Mouse (Mus musculus) erythroblast, embryonic 14.5 days (primary cell): ENCODE data around the gene St5. TPM values are rescaled to one million over a fixed set of nuclear protein-coding genes. Genes with fewer than 3 reads are reported as not detected.

Experiments
- H3K27me3 ChIP-seq: 2 replicates; pipeline ENCODE4 v1.6.1; 2012; ENCODE audit warnings: inconsistent platforms; ENCODE audit not compliant: control insufficient read depth
- H3K36me3 ChIP-seq: 2 replicates; pipeline ENCODE4 v1.6.1; 2012; ENCODE audit warnings: mild to moderate bottlenecking, inconsistent platforms; ENCODE audit not compliant: control insufficient read depth
- H3K4me1 ChIP-seq: 2 replicates; pipeline ENCODE4 v1.6.1; 2012; ENCODE audit warnings: inconsistent platforms; ENCODE audit not compliant: control insufficient read depth
- H3K4me3 ChIP-seq: replicated peaks from 2 replicates; pipeline ENCODE3; 2012; ENCODE audit warnings: moderate library complexity, mild to moderate bottlenecking, inconsistent platforms
- H3K9me3 ChIP-seq: 2 replicates; pipeline ENCODE4 v1.6.1; 2012; ENCODE audit warnings: low read length, inconsistent platforms, mixed read lengths; ENCODE audit not compliant: control insufficient read depth
- GATA1 ChIP-seq: IDR thresholded peaks from 2 replicates; pipeline ENCODE4 v1.6.1; 2012; ENCODE audit warnings: low read length, inconsistent platforms, mixed read lengths
- TAL1 ChIP-seq: IDR thresholded peaks from 3 replicates; pipeline ENCODE4 v1.6.1; 2012; ENCODE audit warnings: low read length, inconsistent platforms, mixed read lengths
- polyA plus RNA-seq: library from polyadenylated mRNA; stranded (reverse); fragments of >175 nt; gene quantifications from 2 replicates; pipeline ENCODE4 v1.2.3, GENCODE M21; 2012

St5 gene
- polyA plus RNA-seq, 1 experiment: 1.3 TPM

DNA sequence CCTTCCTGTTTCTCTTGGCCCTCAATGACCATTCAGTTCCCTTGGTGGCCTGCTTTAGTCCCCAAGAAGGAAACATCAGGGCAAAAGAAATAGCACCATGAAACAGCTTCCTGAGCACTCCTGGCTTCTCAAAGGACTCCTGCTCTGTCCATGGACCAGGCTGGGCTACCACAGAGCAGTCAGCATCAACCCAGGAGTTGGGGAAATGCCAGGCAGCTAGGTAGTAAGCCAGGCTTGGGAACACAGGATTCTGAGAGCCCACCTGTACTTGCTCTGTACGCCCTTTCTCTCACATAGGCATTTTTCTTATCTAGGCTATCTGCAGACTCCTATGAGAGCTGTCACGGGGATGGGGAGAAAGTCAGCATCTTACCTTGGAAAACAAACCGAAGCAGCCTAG lies 168.5 kb downstream of the St5 start:
- no peaks in the 10 kb centered on the region for H3K9me3 ChIP-seq
- no peaks in the 10 kb centered on the region for H3K4me1 ChIP-seq
- peaks cover 91% of the 10 kb centered on the region for H3K36me3 ChIP-seq
- TF ChIP-seq TAL1 (no peak), GATA1 (no peak)
- H3K4me3 ChIP-seq: no peak overlapping the region
- no peaks in the 10 kb centered on the region for H3K27me3 ChIP-seq

- Histone ChIP-seq H3K27me3 (no peaks in the 10 kb centered on the region), H3K36me3 (peaks cover 88% of the 10 kb centered on the region), H3K9me3 (no peaks in the 10 kb centered on the region), H3K4me1 (no peaks in the 10 kb centered on the region), H3K4me3 (no peak overlapping the region)
- TF ChIP-seq TAL1: no peak
- TF ChIP-seq GATA1: no peak
These were observed 169.5 kb downstream of the St5 start for GRCm38 (mm10) chr7:109533888-109534287.

DNA sequence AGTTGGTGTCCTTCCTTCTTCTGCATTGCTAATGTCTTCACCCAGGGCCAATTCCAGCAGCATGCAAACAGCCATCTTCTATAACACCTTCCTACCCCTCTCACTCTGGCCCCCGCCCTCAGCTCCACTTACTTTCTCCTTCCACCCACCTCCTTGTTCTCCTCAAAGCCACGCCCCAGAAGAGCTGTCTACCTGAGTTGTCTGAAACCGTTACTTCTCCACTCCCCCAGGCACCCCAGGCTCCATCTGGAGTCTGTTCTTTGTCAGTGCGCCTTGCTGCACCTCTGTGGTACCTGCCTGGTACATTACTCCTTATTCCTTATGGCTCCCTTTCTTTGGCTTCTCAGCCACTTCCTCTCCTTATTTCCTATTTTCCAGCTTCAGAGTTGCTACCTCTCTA lies 170.3 kb downstream of the St5 start:
- H3K4me3 ChIP-seq: no peak overlapping the region
- no peaks in the 10 kb centered on the region for H3K4me1 ChIP-seq
- H3K27me3 ChIP-seq: no peaks in the 10 kb centered on the region
- peaks cover 91% of the 10 kb centered on the region for H3K36me3 ChIP-seq
- no peaks in the 10 kb centered on the region for H3K9me3 ChIP-seq
- no peak for TF ChIP-seq TAL1
- TF ChIP-seq GATA1: no peak

DNA sequence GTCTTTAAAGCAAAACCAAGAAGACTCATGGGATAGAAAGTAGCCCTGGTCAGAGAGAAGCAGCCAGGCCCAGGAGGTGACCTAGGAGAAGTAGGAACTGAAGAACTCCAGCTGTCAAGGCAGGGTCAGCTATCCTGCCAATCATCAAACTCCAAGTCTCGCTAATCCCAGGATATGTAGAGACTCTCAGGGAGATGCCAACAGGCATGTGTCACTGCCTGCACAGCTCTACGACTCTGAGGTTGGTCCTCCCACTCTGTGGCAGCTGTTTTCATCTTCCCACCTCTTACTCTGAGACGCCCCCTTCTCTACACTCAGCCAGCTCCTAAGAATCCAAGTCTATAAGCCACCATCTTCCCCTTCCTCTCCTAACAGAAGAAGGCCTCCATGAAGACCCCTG lies 170.7 kb downstream of the St5 start:
- H3K36me3 ChIP-seq: peaks cover 89% of the 10 kb centered on the region
- no peak overlapping the region for H3K4me3 ChIP-seq
- H3K9me3 ChIP-seq: no peaks in the 10 kb centered on the region
- TF ChIP-seq TAL1: no peak
- TF ChIP-seq GATA1: no peak
- H3K27me3 ChIP-seq: no peaks in the 10 kb centered on the region
- H3K4me1 ChIP-seq: no peaks in the 10 kb centered on the region

DNA sequence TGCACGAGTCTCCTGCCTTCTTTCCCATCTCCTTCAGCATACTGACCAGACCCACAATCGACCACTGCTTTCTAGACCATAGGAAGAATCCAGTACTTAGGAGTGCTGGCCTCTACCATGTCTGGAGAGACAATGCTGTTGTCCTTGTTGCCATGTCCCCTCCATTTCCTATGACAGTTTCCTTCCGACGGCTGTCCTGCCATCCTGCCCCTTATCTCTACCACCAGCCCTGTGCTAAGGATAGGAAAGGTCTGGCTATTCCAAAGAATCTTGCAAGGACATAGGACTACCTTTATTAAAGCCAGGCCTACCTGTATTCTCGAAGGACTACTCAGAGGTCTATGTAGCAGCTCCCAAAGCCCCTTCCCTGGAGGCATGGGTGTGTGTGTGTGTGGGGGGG lies 171.9 kb downstream of the St5 start:
- H3K27me3 ChIP-seq: no peaks in the 10 kb centered on the region
- no peaks in the 10 kb centered on the region for H3K9me3 ChIP-seq
- H3K36me3 ChIP-seq: peaks cover 90% of the 10 kb centered on the region
- no peak overlapping the region for H3K4me3 ChIP-seq
- no peaks in the 10 kb centered on the region for H3K4me1 ChIP-seq
- no peak for TF ChIP-seq GATA1
- TF ChIP-seq TAL1: no peak

- TF ChIP-seq GATA1 (no peak), TAL1 (no peak)
- H3K36me3 ChIP-seq: peaks cover 92% of the 10 kb centered on the region
- H3K9me3 ChIP-seq: no peaks in the 10 kb centered on the region
- no peaks in the 10 kb centered on the region for H3K4me1 ChIP-seq
- no peaks in the 10 kb centered on the region for H3K27me3 ChIP-seq
- no peak overlapping the region for H3K4me3 ChIP-seq
These were observed 173.7 kb downstream of the St5 start for GRCm38 (mm10) chr7:109529741-109530140.

- no peaks in the 10 kb centered on the region for H3K27me3 ChIP-seq
- H3K36me3 ChIP-seq: peaks cover 93% of the 10 kb centered on the region
- H3K4me3 ChIP-seq: no peak overlapping the region
- no peaks in the 10 kb centered on the region for H3K9me3 ChIP-seq
- H3K4me1 ChIP-seq: peaks cover 4% of the 10 kb centered on the region
- no peak for TF ChIP-seq TAL1
- TF ChIP-seq GATA1: no peak
These were observed 175.0 kb downstream of the St5 start for GRCm38 (mm10) chr7:109528356-109528755.

DNA sequence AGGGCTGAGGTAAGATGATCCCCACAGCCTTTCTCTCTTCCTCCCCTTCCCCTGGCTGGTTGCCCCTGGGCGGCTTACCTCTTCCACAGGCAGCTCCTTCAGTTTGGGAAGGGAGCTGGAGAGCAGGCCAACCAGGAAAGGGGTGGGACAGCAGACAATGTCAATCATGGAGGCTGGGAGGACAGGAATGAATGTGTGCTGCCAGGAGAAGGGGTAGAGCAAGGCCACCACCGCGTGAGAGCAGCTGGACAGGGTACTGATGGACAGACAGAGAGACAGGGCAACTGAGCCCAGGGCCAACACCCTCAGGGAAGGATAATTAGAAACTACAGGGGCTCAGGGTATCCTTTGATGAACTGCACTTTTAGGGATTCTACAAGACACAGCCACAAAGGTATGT lies 175.9 kb downstream of the St5 start:
- no peaks in the 10 kb centered on the region for H3K9me3 ChIP-seq
- peaks cover 8% of the 10 kb centered on the region for H3K4me1 ChIP-seq
- TF ChIP-seq GATA1 (no peak), TAL1 (no peak)
- peaks cover 93% of the 10 kb centered on the region for H3K36me3 ChIP-seq
- H3K4me3 ChIP-seq: no peak overlapping the region
- no peaks in the 10 kb centered on the region for H3K27me3 ChIP-seq

GRCm38 (mm10) chr7:109525740-109526663 lies 177.4 kb downstream of the St5 start:
- peaks cover 21% of the 10 kb centered on the region for H3K4me1 ChIP-seq
- no peaks in the 10 kb centered on the region for H3K27me3 ChIP-seq
- H3K36me3 ChIP-seq: peaks cover 93% of the 10 kb centered on the region
- H3K9me3 ChIP-seq: no peaks in the 10 kb centered on the region
- H3K4me3 ChIP-seq: no peak overlapping the region
- TF ChIP-seq GATA1 (no peak), TAL1 (no peak)

DNA sequence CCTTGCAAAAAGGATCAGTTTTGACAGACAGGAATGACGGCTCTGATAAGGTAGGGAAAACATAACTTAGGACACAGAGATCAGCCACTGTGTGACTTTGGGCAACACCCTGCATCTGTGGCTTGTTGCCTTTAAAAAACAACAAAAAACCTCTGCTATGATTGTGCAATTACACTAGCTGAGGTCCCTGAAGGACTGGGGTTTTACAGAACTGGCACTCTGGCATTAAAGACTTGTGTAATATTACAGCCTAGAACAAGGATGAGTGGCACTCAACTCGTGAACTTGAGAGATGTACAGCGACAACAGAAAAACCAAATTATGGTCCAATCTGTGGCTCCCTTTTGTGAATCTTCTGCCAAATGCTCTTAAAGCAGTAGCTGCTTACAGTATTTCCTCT lies 178.6 kb downstream of the St5 start:
- TF ChIP-seq GATA1 (no peak), TAL1 (no peak)
- Histone ChIP-seq H3K27me3 (no peaks in the 10 kb centered on the region), H3K4me1 (peaks cover 32% of the 10 kb centered on the region), H3K36me3 (peaks cover 93% of the 10 kb centered on the region), H3K9me3 (no peaks in the 10 kb centered on the region), H3K4me3 (no peak overlapping the region)
